9 mouse cellular contexts compared by ENCODE assay signal in the genomic region with DNA sequence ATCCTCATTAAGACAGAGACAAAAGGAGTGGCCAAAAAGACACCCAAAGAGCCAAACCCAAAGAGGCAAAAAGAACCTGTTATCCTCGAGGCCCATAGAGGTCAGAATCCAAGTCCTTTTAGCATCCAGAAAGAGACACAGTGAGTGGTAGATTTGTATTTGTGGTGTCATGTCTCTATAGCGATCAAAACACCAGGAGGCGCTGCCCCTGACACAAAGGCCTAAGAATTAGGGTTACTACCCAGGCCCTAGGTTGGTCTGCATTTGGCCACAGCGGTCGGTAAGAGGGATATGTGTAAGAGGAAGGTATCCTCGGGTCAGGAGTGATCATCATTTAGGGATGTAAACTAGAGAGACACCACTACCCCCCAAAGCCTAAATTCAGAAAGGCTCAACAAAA. TPM values are rescaled to one million over a fixed set of nuclear protein-coding genes. Genes with fewer than 3 reads are reported as not detected.
DNase-seq lines count a peak whose midpoint lies in the region; ATAC-seq and TF ChIP-seq lines count a peak whose summit lies in the region.
"Had no signal": no experiment of that assay in that cellular context is flagged by ENCODE, and none has a peak within 500 bp of the region (broad histone marks: within the 10 kb centered on the region; RNA-seq: fewer than 3 reads in every experiment).

No protein-coding gene starts in this region.

- no peak overlapping the region for H3K27ac ChIP-seq in CH12.LX (ENCODE audit: insufficient read depth, low read depth)
- H3K27ac ChIP-seq in forebrain, embryonic 11.5 days (ENCODE audit: low read depth, low read length), result no peak overlapping the region
- H3K27ac ChIP-seq in liver, embryonic 14.5 days, result no peak overlapping the region

- in situ Hi-C loops in CH12.LX (cut with MboI; ENCODE audit: low pct_ligation_motif_present, low pct_unique_long_range_greater_than_20kb, low sequenced_read_pairs), result loop anchor here (5.0 to 10.0 kb wide), 3 partner anchors 36 to 368 kb away; a partner anchor contains a TSS

- peaks cover 11 to 21% of the 10 kb centered on the region in 2 experiments for H3K4me1 ChIP-seq in CH12.LX (ENCODE audit: control insufficient read depth in 1 of 2, insufficient read depth in 2 of 2)
- peaks cover 12% of the 10 kb centered on the region for H3K4me1 ChIP-seq in forebrain, embryonic 11.5 days (replicated peaks; ENCODE audit: control insufficient read depth, insufficient read depth, low read length)
- H3K4me1 ChIP-seq in liver, embryonic 14.5 days (replicated peaks; ENCODE audit: control insufficient read depth in 2 of 2, insufficient read depth in 2 of 2, low read length in 1 of 2), result peaks cover 7 to 13% of the 10 kb centered on the region in 2 experiments

- no peak overlapping the region for H3K4me3 ChIP-seq in CH12.LX (replicated peaks in 1 of 3; ENCODE audit: low read depth in 2 of 3, low read length in 2 of 3, poor library complexity in 1 of 3)
- H3K4me3 ChIP-seq in forebrain, embryonic 11.5 days (ENCODE audit: low read depth, low read length), result no peak overlapping the region
- no peak overlapping the region for H3K4me3 ChIP-seq in liver, embryonic 14.5 days (ENCODE audit: insufficient read depth in 1 of 2, low read depth in 2 of 2, low read length in 2 of 2)

- TF ChIP-seq EP300 in CH12.LX (IDR thresholded peaks at IDR 0.05; ENCODE audit: low read length), result no peak
- TF ChIP-seq EP300 in liver, embryonic 14.5 days (IDR thresholded peaks at IDR 0.05; ENCODE audit: low read depth), result no peak

- dilution Hi-C loops in CH12.LX (cut with MboI; ENCODE audit: extremely low pct_ligation_motif_present, extremely low pct_unique_long_range_greater_than_20kb, low sequenced_read_pairs), result no loop called here

- H3K9me3 ChIP-seq in CH12.LX (replicated peaks; ENCODE audit: low read length), result peaks cover 2% of the 10 kb centered on the region
- H3K9me3 ChIP-seq in forebrain, embryonic 11.5 days (ENCODE audit: control insufficient read depth, low read length), result no peaks in the 10 kb centered on the region
- no peaks in the 10 kb centered on the region for H3K9me3 ChIP-seq in liver, embryonic 14.5 days (ENCODE audit: control insufficient read depth, low read length)

- TF ChIP-seq RAD21 in CH12.LX (IDR thresholded peaks at IDR 0.05; ENCODE audit: low read depth, low read length), result no peak

- H3K27me3 ChIP-seq in CH12.LX (replicated peaks), result no peaks in the 10 kb centered on the region
- H3K27me3 ChIP-seq in forebrain, embryonic 11.5 days (ENCODE audit: control insufficient read depth, insufficient read depth, low read length), result no peaks in the 10 kb centered on the region
- no peaks in the 10 kb centered on the region for H3K27me3 ChIP-seq in liver, embryonic 14.5 days (ENCODE audit: control insufficient read depth, insufficient read depth, low read length)

- TF ChIP-seq POLR2A in CH12.LX (IDR thresholded peaks at IDR 0.05; ENCODE audit: low read depth, low read length), result no peak

- H3K9ac ChIP-seq in CH12.LX (ENCODE audit: insufficient read depth, low read depth), result no peak overlapping the region
- no peak overlapping the region; the same call in 1 of the 2 replicates for H3K9ac ChIP-seq in forebrain, embryonic 11.5 days (ENCODE audit: low read length)
- no peak overlapping the region for H3K9ac ChIP-seq in liver, embryonic 14.5 days (replicated peaks)

- no peak for ATAC-seq in CD4-positive, CD25-positive, alpha-beta regulatory T cell, adult 4 months
- no peak for ATAC-seq in forebrain, embryonic 11.5 days (replicated peaks; ENCODE audit: low FRiP score)
- no peak for ATAC-seq in liver, embryonic 14.5 days (ENCODE audit: insufficient read depth)

- peak; percentile 44 for DNase-seq in CD4-positive, CD25-positive, alpha-beta regulatory T cell, adult 2 months (ENCODE audit: low read depth, low spot score)
- peak; percentile 29 for DNase-seq in CH12.LX (ENCODE audit: extremely low read depth)
- no peak for DNase-seq in forebrain, embryonic 11.5 days (ENCODE audit: low spot score)
- peak in 2 of 3 experiments; percentile 37 to 41 for DNase-seq in liver, embryonic 14.5 days (ENCODE audit: low read depth in 3 of 3, low spot score in 3 of 3)
- DNase-seq in gastrocnemius, adult 18-20 months (ENCODE audit: low spot score), result no peak
- no peak for DNase-seq in adrenal gland, postnatal 10 days
- DNase-seq in adrenal gland, adult 18-20 months (ENCODE audit: low spot score in 2 of 2), result no peak

- peaks cover 0 to 20% of the 10 kb centered on the region in 2 experiments for H3K36me3 ChIP-seq in CH12.LX (replicated peaks in 1 of 2; ENCODE audit: control insufficient read depth in 1 of 2, insufficient read depth in 1 of 2, low read length in 1 of 2)
- H3K36me3 ChIP-seq in forebrain, embryonic 11.5 days (ENCODE audit: control insufficient read depth, insufficient read depth, low read length), result no peaks in the 10 kb centered on the region
- no peaks in the 10 kb centered on the region for H3K36me3 ChIP-seq in liver, embryonic 14.5 days (replicated peaks; ENCODE audit: control insufficient read depth, insufficient read depth, low read depth)

- TF ChIP-seq CTCF in CH12.LX (conservative IDR thresholded peaks at IDR 0.05 in 1 of 2, IDR thresholded peaks at IDR 0.05 in 1 of 2; ENCODE audit: low read depth in 2 of 2, low read length in 2 of 2), result peak in 1 of 2 experiments; percentile 38; a peak in 2 of 4 replicates
- TF ChIP-seq CTCF in liver, embryonic 14.5 days (IDR thresholded peaks at IDR 0.05; ENCODE audit: low read depth), result peak; percentile 57

- WGBS in forebrain, embryonic 11.5 days, result 24% methylated on average over 6 of the region's 6 CpGs
- 19% methylated on average over 6 of the region's 6 CpGs for WGBS in liver, embryonic 14.5 days (ENCODE audit: insufficient replicate concordance)

- H3K79me2 ChIP-seq in CH12.LX (replicated peaks; ENCODE audit: control insufficient read depth, extremely low read depth, insufficient read depth, poor library complexity, severe bottlenecking), result peaks cover 14% of the 10 kb centered on the region

- no peak overlapping the region for H3K4me2 ChIP-seq in CH12.LX (ENCODE audit: insufficient read depth, low read depth, poor library complexity, severe bottlenecking)
- H3K4me2 ChIP-seq in forebrain, embryonic 11.5 days (ENCODE audit: low read depth, low read length, severe bottlenecking), result peak overlapping the region; percentile 94
- H3K4me2 ChIP-seq in liver, embryonic 14.5 days (ENCODE audit: low read depth), result peak overlapping the region; percentile 78

RNA-seq across cellular contexts. Expression of a gene that starts 1.8 kb away (rescaled TPM):
- polyA plus RNA-seq in CD4-positive, CD25-positive, alpha-beta regulatory T cell, adult 4 months (2017; shearing (Covaris generic)), result under 1 TPM; 0.37 to 0.86 TPM
- total RNA-seq in CH12.LX (2012; rRNA removed) (5.1 and 6.7 TPM in 2 replicates), CH12.LX (2014; rRNA removed) (6.9 and 8.0 TPM in 2 replicates)
- polyA plus RNA-seq in CH12.LX (2012; ENCODE audit: insufficient read length, low read depth), result 3.8 and 4.9 TPM in 2 replicates
- polyA plus RNA-seq in forebrain, embryonic 11.5 days (2014; fragmentation: Nextera tagmentation; extraction: Ambion mirVana), result 2.9 and 4.5 TPM in 2 replicates
- polyA plus RNA-seq in liver, embryonic 14.5 days (2012; rRNA removed), result 2.0 and 2.7 TPM in 2 replicates
- 0.39 and 0.56 TPM in 2 replicates for polyA plus RNA-seq in liver, embryonic 14.5 days (2014; fragmentation: Nextera tagmentation; extraction: Ambion mirVana)
- total RNA-seq in gastrocnemius, adult 18-20 months (2021), result 1 to 10 TPM; 1.9 to 2.2 TPM
- total RNA-seq in adrenal gland, postnatal 10 days (2021), result 1 to 10 TPM; 5.2 to 5.4 TPM
- total RNA-seq in adrenal gland, adult 18-20 months (2021), result 10 to 100 TPM in 1 of 2 experiments, 1 to 10 TPM in 1; 8.4 to 10.0 TPM

RNA-seq across cellular contexts. Expression of a gene that starts 1.9 kb away (rescaled TPM):
- polyA plus RNA-seq in CD4-positive, CD25-positive, alpha-beta regulatory T cell, adult 4 months (2017; shearing (Covaris generic)), result 10 to 100 TPM; 45.8 to 50.7 TPM
- total RNA-seq in CH12.LX (2012; rRNA removed) (114 and 201 TPM in 2 replicates), CH12.LX (2014; rRNA removed) (72.2 and 77.8 TPM in 2 replicates)
- polyA plus RNA-seq in CH12.LX (2012; ENCODE audit: insufficient read length, low read depth), result 37.2 and 41.1 TPM in 2 replicates
- 43.7 and 54.1 TPM in 2 replicates for polyA plus RNA-seq in forebrain, embryonic 11.5 days (2014; fragmentation: Nextera tagmentation; extraction: Ambion mirVana)
- 24.1 and 28.1 TPM in 2 replicates for polyA plus RNA-seq in liver, embryonic 14.5 days (2012; rRNA removed)
- 40.0 and 40.2 TPM in 2 replicates for polyA plus RNA-seq in liver, embryonic 14.5 days (2014; fragmentation: Nextera tagmentation; extraction: Ambion mirVana)
- total RNA-seq in gastrocnemius, adult 18-20 months (2021), result 1 to 10 TPM; 9.0 to 9.4 TPM
- total RNA-seq in adrenal gland, postnatal 10 days (2021), result 10 to 100 TPM; 76.6 to 80.9 TPM
- 10 to 100 TPM; 70.0 to 92.4 TPM for total RNA-seq in adrenal gland, adult 18-20 months (2021)

RNA-seq across cellular contexts. Expression of a gene that starts 11.3 kb away (rescaled TPM):
- polyA plus RNA-seq in CD4-positive, CD25-positive, alpha-beta regulatory T cell, adult 4 months (2017; shearing (Covaris generic)), result not detected
- 0.92 and 1.9 TPM in 2 replicates for total RNA-seq in CH12.LX (2012; rRNA removed)
- 0.59 and 1.1 TPM in 2 replicates for total RNA-seq in CH12.LX (2014; rRNA removed)
- 2.1 and 2.3 TPM in 2 replicates for polyA plus RNA-seq in CH12.LX (2012; ENCODE audit: insufficient read length, low read depth)
- polyA plus RNA-seq in forebrain, embryonic 11.5 days (2014; fragmentation: Nextera tagmentation; extraction: Ambion mirVana), result 0.11 TPM in 1 of 2 replicates, not detected in the other
- 0.01 and 0.04 TPM in 2 replicates for polyA plus RNA-seq in liver, embryonic 14.5 days (2012; rRNA removed)
- not detected in 2 replicates for polyA plus RNA-seq in liver, embryonic 14.5 days (2014; fragmentation: Nextera tagmentation; extraction: Ambion mirVana)
- not detected for total RNA-seq in gastrocnemius, adult 18-20 months (2021)
- under 1 TPM; 0.18 to 0.21 TPM for total RNA-seq in adrenal gland, postnatal 10 days (2021)
- under 1 TPM in 1 of 2 experiments, not detected in 1; 0.17 TPM for total RNA-seq in adrenal gland, adult 18-20 months (2021)
- polyA plus RNA-seq: heart, embryonic 16.5 days had no signal

RNA-seq across cellular contexts. Expression of a gene that starts 43.2 kb away (rescaled TPM):
- not detected for polyA plus RNA-seq in CD4-positive, CD25-positive, alpha-beta regulatory T cell, adult 4 months (2017; shearing (Covaris generic))
- 0.08 TPM in 2 replicates for total RNA-seq in CH12.LX (2012; rRNA removed)
- total RNA-seq in CH12.LX (2014; rRNA removed), result not detected in 2 replicates
- not detected in 2 replicates for polyA plus RNA-seq in CH12.LX (2012; ENCODE audit: insufficient read length, low read depth)
- 1.2 and 1.4 TPM in 2 replicates for polyA plus RNA-seq in forebrain, embryonic 11.5 days (2014; fragmentation: Nextera tagmentation; extraction: Ambion mirVana)
- 1.7 and 1.9 TPM in 2 replicates for polyA plus RNA-seq in liver, embryonic 14.5 days (2012; rRNA removed)
- 0.48 and 0.78 TPM in 2 replicates for polyA plus RNA-seq in liver, embryonic 14.5 days (2014; fragmentation: Nextera tagmentation; extraction: Ambion mirVana)
- 1 to 10 TPM in 1 of 2 experiments, under 1 TPM in 1; 0.57 to 1.5 TPM for total RNA-seq in gastrocnemius, adult 18-20 months (2021)
- 10 to 100 TPM; 17.4 to 17.9 TPM for total RNA-seq in adrenal gland, postnatal 10 days (2021)
- 10 to 100 TPM; 31.7 to 36.8 TPM for total RNA-seq in adrenal gland, adult 18-20 months (2021)

RNA-seq across cellular contexts. Expression of a gene that starts 47.7 kb away (rescaled TPM):
- 1 to 10 TPM in 1 of 2 experiments, under 1 TPM in 1; 0.91 to 1.3 TPM for polyA plus RNA-seq in CD4-positive, CD25-positive, alpha-beta regulatory T cell, adult 4 months (2017; shearing (Covaris generic))
- total RNA-seq in CH12.LX (2012; rRNA removed) (5.2 and 7.3 TPM in 2 replicates), CH12.LX (2014; rRNA removed) (1.7 and 1.9 TPM in 2 replicates)
- 9.6 and 11.9 TPM in 2 replicates for polyA plus RNA-seq in CH12.LX (2012; ENCODE audit: insufficient read length, low read depth)
- 11.0 and 13.2 TPM in 2 replicates for polyA plus RNA-seq in forebrain, embryonic 11.5 days (2014; fragmentation: Nextera tagmentation; extraction: Ambion mirVana)
- polyA plus RNA-seq in liver, embryonic 14.5 days (2012; rRNA removed), result 2.4 and 2.5 TPM in 2 replicates
- 0.80 and 2.5 TPM in 2 replicates for polyA plus RNA-seq in liver, embryonic 14.5 days (2014; fragmentation: Nextera tagmentation; extraction: Ambion mirVana)
- total RNA-seq in gastrocnemius, adult 18-20 months (2021), result 10 to 100 TPM; 18.5 to 20.8 TPM
- 10 to 100 TPM; 35.0 to 37.1 TPM for total RNA-seq in adrenal gland, postnatal 10 days (2021)
- 10 to 100 TPM; 35.9 to 54.0 TPM for total RNA-seq in adrenal gland, adult 18-20 months (2021)

Comparison
In these comparisons a context has a peak if more than half of its experiments do, and no peak if none do; other contexts are left out.
1. DNase-seq: peak in CD4-positive, CD25-positive, alpha-beta regulatory T cell, adult 2 months (single experiment), CH12.LX (single experiment) and liver, embryonic 14.5 days (2 of 3); none in forebrain, embryonic 11.5 days (single experiment), gastrocnemius, adult 18-20 months (single experiment), adrenal gland, postnatal 10 days (single experiment) and adrenal gland, adult 18-20 months (0 of 2).
2. RNA of a gene that starts 1.9 kb away (total RNA-seq): 72.2 to 201 TPM in CH12.LX, 70.0 to 92.4 TPM in adrenal gland, adult 18-20 months and 76.6 to 80.9 TPM in adrenal gland, postnatal 10 days; 9.0 to 9.4 TPM in gastrocnemius, adult 18-20 months; every median in the first group is over 4 times any median in the second.